Mouse (Mus musculus): ENCODE measurements around the gene Olfr344. TPM values are rescaled to one million over a fixed set of nuclear protein-coding genes. Genes with fewer than 3 reads are reported as not detected.

The Olfr344 gene
- polyA plus RNA-seq (2017; shearing (Covaris generic)) = not detected

DNA sequence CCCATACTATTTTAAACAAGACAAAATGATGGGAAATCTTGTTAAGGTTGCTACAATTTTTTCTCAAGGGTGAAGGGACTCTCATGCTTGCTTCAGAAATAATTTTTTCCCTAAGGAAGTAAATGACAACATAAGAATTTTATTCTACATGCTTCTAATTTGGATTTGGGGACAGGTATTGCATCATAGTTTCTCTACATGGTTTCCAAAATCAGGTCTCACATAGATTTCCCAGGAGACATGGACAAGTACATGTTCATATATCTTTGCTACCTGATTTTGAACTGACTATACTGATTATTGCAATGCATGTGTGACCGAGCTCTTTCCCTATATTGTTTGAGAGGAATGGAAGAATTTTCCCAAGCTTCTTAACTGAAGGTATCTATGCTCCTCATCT is at the start of gene Olfr344:
Gene Olfr344 (plus strand): TSS at position 301 of the 400 bp plus-strand sequence.

DNA sequence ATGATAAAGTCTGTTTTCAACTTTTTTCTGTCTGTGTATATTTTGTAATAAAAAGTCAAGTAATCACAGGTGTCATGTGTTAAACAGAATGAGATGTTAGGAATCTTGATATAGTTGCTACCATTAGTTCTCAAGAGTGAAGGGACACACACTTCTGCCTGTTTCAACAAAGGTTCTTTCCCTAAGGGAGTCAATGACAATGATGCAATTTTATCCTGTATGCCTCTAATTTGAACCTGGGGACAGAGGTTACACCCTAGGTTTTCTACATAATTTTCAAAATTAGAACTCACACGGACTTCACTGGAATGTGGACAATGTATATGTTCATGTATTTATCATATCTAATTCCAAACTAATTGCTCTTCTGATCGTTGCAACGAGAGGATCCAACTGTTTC is 41.8 kb upstream of the Olfr344 start, which contains the start of gene Olfr342:
Gene Olfr342 (plus strand): TSS at position 301 of the 400 bp plus-strand sequence.

Other genes starting within 250 kb of the Olfr344 start
- gene Olfr338, start 193.1 kb upstream of the Olfr344 start, polyA plus RNA-seq (2017; shearing (Covaris generic)) = 0.05 TPM
- gene Olfr339, start 147.7 kb upstream of the Olfr344 start, polyA plus RNA-seq (2017; shearing (Covaris generic)) = not detected
- not detected for gene Olfr340, start 114.1 kb upstream of the Olfr344 start, polyA plus RNA-seq (2017; shearing (Covaris generic))
- gene Olfr341, start 84.2 kb upstream of the Olfr344 start, polyA plus RNA-seq (2017; shearing (Covaris generic)) = not detected
- not detected for gene Olfr342, start 41.7 kb upstream of the Olfr344 start, polyA plus RNA-seq (2017; shearing (Covaris generic))
- gene Olfr345, start 73.4 kb downstream of the Olfr344 start, polyA plus RNA-seq (2017; shearing (Covaris generic)) = not detected
- gene Olfr346, start 119.1 kb downstream of the Olfr344 start, polyA plus RNA-seq (2017; shearing (Covaris generic)) = not detected
- gene Olfr347, start 165.2 kb downstream of the Olfr344 start, polyA plus RNA-seq (2017; shearing (Covaris generic)) = not detected
- not detected for gene Olfr348, start 217.6 kb downstream of the Olfr344 start, polyA plus RNA-seq (2017; shearing (Covaris generic))
- not detected for gene Olfr50, start 223.9 kb downstream of the Olfr344 start, polyA plus RNA-seq (2017; shearing (Covaris generic))

All from inflammation-experienced regulatory T-cells, adult 16 weeks (primary cell).